Comparison of ENCODE assay signal across 19 mouse cellular contexts in genomic region chr1:153267730-153268129, GRCm38 (mm10).
DNase-seq lines count a peak whose midpoint lies in the region; ATAC-seq and TF ChIP-seq lines count a peak whose summit lies in the region.
"Had no signal": no experiment of that assay in that cellular context is flagged by ENCODE, and none has a peak within 500 bp of the region (broad histone marks: within the 10 kb centered on the region; RNA-seq: fewer than 3 reads in every experiment).

No protein-coding gene starts in this region.

- no peak overlapping the region for H3K9ac ChIP-seq in heart, postnatal 0 days (replicated peaks; ENCODE audit: low read depth, low read length)
- H3K9ac ChIP-seq in liver, embryonic 12.5 days, result no peak overlapping the region
- H3K9ac ChIP-seq in liver, embryonic 11.5 days (ENCODE audit: low read depth, low read length), result no peak overlapping the region
- no peak overlapping the region for H3K9ac ChIP-seq in liver, embryonic 14.5 days (replicated peaks)
- H3K9ac ChIP-seq in stomach, embryonic 14.5 days (replicated peaks; ENCODE audit: low read depth, low read length), result no peak overlapping the region
- H3K9ac ChIP-seq: embryonic facial prominence, embryonic 13.5 days; hindbrain, embryonic 14.5 days; midbrain, embryonic 12.5 days had no signal

- peak overlapping the region; percentile 65 for H3K27ac ChIP-seq in heart, postnatal 0 days (ENCODE audit: low read depth)
- peak overlapping the region; percentile 28 for H3K27ac ChIP-seq in liver, embryonic 12.5 days
- H3K27ac ChIP-seq in liver, embryonic 11.5 days (ENCODE audit: low read depth, low read length), result no peak overlapping the region
- no peak overlapping the region for H3K27ac ChIP-seq in liver, embryonic 14.5 days
- peak overlapping the region; percentile 52; the same call in 1 of the 2 replicates for H3K27ac ChIP-seq in stomach, embryonic 14.5 days (ENCODE audit: low read length)
- H3K27ac ChIP-seq in left cerebral cortex, adult 2 months, result no peak overlapping the region
- H3K27ac ChIP-seq: forebrain, embryonic 10.5 days; hindbrain, embryonic 14.5 days; midbrain, embryonic 12.5 days had no signal

- H3K9me3 ChIP-seq in heart, postnatal 0 days (replicated peaks; ENCODE audit: control insufficient read depth, low read length), result no peaks in the 10 kb centered on the region
- H3K9me3 ChIP-seq in liver, embryonic 12.5 days (replicated peaks), result no peaks in the 10 kb centered on the region
- no peaks in the 10 kb centered on the region for H3K9me3 ChIP-seq in liver, embryonic 11.5 days (ENCODE audit: control insufficient read depth, low read length)
- no peaks in the 10 kb centered on the region for H3K9me3 ChIP-seq in liver, embryonic 14.5 days (ENCODE audit: control insufficient read depth, low read length)
- no peaks in the 10 kb centered on the region for H3K9me3 ChIP-seq in stomach, embryonic 14.5 days (ENCODE audit: control insufficient read depth, low read depth, low read length)
- H3K9me3 ChIP-seq: embryonic facial prominence, embryonic 13.5 days; forebrain, embryonic 10.5 days; midbrain, embryonic 12.5 days had no signal

- no peak for DNase-seq in heart, postnatal 0 days (ENCODE audit: low spot score)
- no peak for DNase-seq in heart, postnatal 14 days
- no peak for DNase-seq in liver, embryonic 11.5 days (ENCODE audit: low spot score)
- DNase-seq in liver, embryonic 14.5 days (ENCODE audit: low read depth in 3 of 3, low spot score in 3 of 3), result no peak
- DNase-seq in left cerebral cortex, adult 2 months (ENCODE audit: extremely low spot score in 1 of 2, low spot score in 2 of 2), result no peak
- DNase-seq: adrenal gland, postnatal 10 days; cerebellum, adult 2 months; kidney, postnatal 25 days; left cerebral cortex, postnatal 4 days; lung, postnatal 4 days; spleen, adult 18-20 months; thymus, postnatal 36 days had no signal

- H3K4me2 ChIP-seq in heart, postnatal 0 days (ENCODE audit: low read depth, low read length), result no peak overlapping the region
- H3K4me2 ChIP-seq in liver, embryonic 12.5 days, result no peak overlapping the region
- H3K4me2 ChIP-seq in liver, embryonic 11.5 days, result no peak overlapping the region
- H3K4me2 ChIP-seq in liver, embryonic 14.5 days (ENCODE audit: low read depth), result no peak overlapping the region
- no peak overlapping the region for H3K4me2 ChIP-seq in stomach, embryonic 14.5 days (replicated peaks; ENCODE audit: low read depth, low read length)
- H3K4me2 ChIP-seq: embryonic facial prominence, embryonic 13.5 days; hindbrain, embryonic 14.5 days; midbrain, embryonic 12.5 days had no signal

- TF ChIP-seq EP300 in heart, postnatal 0 days (IDR thresholded peaks at IDR 0.05; ENCODE audit: low read depth), result no peak
- no peak for TF ChIP-seq EP300 in liver, embryonic 14.5 days (IDR thresholded peaks at IDR 0.05; ENCODE audit: low read depth)

- ATAC-seq in heart, postnatal 0 days (ENCODE audit: insufficient read depth, low read depth), result no peak
- ATAC-seq in liver, embryonic 12.5 days, result peak; percentile 38; the same call in 1 of the 2 replicates
- ATAC-seq in liver, embryonic 11.5 days (replicated peaks; ENCODE audit: low FRiP score), result no peak
- ATAC-seq in liver, embryonic 14.5 days (ENCODE audit: insufficient read depth), result peak; percentile 40; the same call in 1 of the 2 replicates
- ATAC-seq in stomach, embryonic 14.5 days (ENCODE audit: insufficient number of reproducible peaks, insufficient read depth, low FRiP score, low read depth), result 0 out of 2 replicates have a peak, but pooled peaks have one; percentile 20
- ATAC-seq: CD4-positive, CD25-positive, alpha-beta regulatory T cell, adult 4 months had no signal

- H3K27me3 ChIP-seq in heart, postnatal 0 days (ENCODE audit: control insufficient read depth, insufficient read depth, low read length), result no peaks in the 10 kb centered on the region
- H3K27me3 ChIP-seq in liver, embryonic 12.5 days (replicated peaks), result no peaks in the 10 kb centered on the region
- no peaks in the 10 kb centered on the region for H3K27me3 ChIP-seq in liver, embryonic 11.5 days (replicated peaks; ENCODE audit: control insufficient read depth, insufficient read depth, low read length)
- H3K27me3 ChIP-seq in liver, embryonic 14.5 days (ENCODE audit: control insufficient read depth, insufficient read depth, low read length), result no peaks in the 10 kb centered on the region
- no peaks in the 10 kb centered on the region for H3K27me3 ChIP-seq in stomach, embryonic 14.5 days (ENCODE audit: control insufficient read depth, insufficient read depth, low read length)
- H3K27me3 ChIP-seq: embryonic facial prominence, embryonic 13.5 days; midbrain, embryonic 12.5 days had no signal

- H3K36me3 ChIP-seq in heart, postnatal 0 days (replicated peaks; ENCODE audit: control insufficient read depth, insufficient read depth, low read length), result 0 out of 2 replicates have a peak, but pooled peaks cover 4% of the 10 kb centered on the region
- H3K36me3 ChIP-seq in liver, embryonic 12.5 days, result no peaks in the 10 kb centered on the region
- H3K36me3 ChIP-seq in liver, embryonic 11.5 days (ENCODE audit: control insufficient read depth, insufficient read depth, low read length), result no peaks in the 10 kb centered on the region
- no peaks in the 10 kb centered on the region for H3K36me3 ChIP-seq in liver, embryonic 14.5 days (replicated peaks; ENCODE audit: control insufficient read depth, insufficient read depth, low read depth)
- no peaks in the 10 kb centered on the region for H3K36me3 ChIP-seq in stomach, embryonic 14.5 days (ENCODE audit: control insufficient read depth, insufficient read depth, low read length)
- H3K36me3 ChIP-seq: embryonic facial prominence, embryonic 13.5 days; forebrain, embryonic 10.5 days; midbrain, embryonic 12.5 days had no signal

- TF ChIP-seq CTCF in heart, postnatal 0 days (IDR thresholded peaks at IDR 0.05; ENCODE audit: low read depth), result no peak
- TF ChIP-seq CTCF in liver, embryonic 14.5 days (IDR thresholded peaks at IDR 0.05; ENCODE audit: low read depth), result no peak
- TF ChIP-seq CTCF in left cerebral cortex, adult 2 months (IDR thresholded peaks at IDR 0.05), result no peak

- WGBS in heart, postnatal 0 days, result 90% methylated on average over 7 of the region's 7 CpGs
- WGBS in liver, embryonic 12.5 days (ENCODE audit: insufficient replicate concordance), result 77% methylated on average over 7 of the region's 7 CpGs
- WGBS in liver, embryonic 11.5 days, result 83% methylated on average over 7 of the region's 7 CpGs
- WGBS in liver, embryonic 14.5 days (ENCODE audit: insufficient replicate concordance), result 71% methylated on average over 7 of the region's 7 CpGs
- 71% methylated on average over 7 of the region's 7 CpGs for WGBS in stomach, embryonic 14.5 days

- no peak overlapping the region for H3K4me3 ChIP-seq in heart, postnatal 0 days (ENCODE audit: low read depth, low read length)
- H3K4me3 ChIP-seq in liver, embryonic 12.5 days, result no peak overlapping the region
- no peak overlapping the region for H3K4me3 ChIP-seq in liver, embryonic 11.5 days (ENCODE audit: low read depth, low read length)
- H3K4me3 ChIP-seq in liver, embryonic 14.5 days (ENCODE audit: insufficient read depth in 1 of 2, low read depth in 2 of 2, low read length in 2 of 2), result no peak overlapping the region
- H3K4me3 ChIP-seq in stomach, embryonic 14.5 days (ENCODE audit: low read depth, low read length), result no peak overlapping the region
- H3K4me3 ChIP-seq in left cerebral cortex, adult 2 months, result no peak overlapping the region
- H3K4me3 ChIP-seq: embryonic facial prominence, embryonic 13.5 days; forebrain, embryonic 10.5 days; midbrain, embryonic 12.5 days had no signal

- intact Hi-C loops in heart, postnatal 14 days (cut with DNase I), result loop anchor here (5.0 kb wide), 2 partner anchors 65 to 120 kb away; partner anchors contain the start of gene Lamc1
- intact Hi-C loops in left cerebral cortex, adult 2 months (cut with DNase I), result no loop called here

- peaks cover 58% of the 10 kb centered on the region for H3K4me1 ChIP-seq in heart, postnatal 0 days (ENCODE audit: control insufficient read depth, insufficient read depth)
- H3K4me1 ChIP-seq in liver, embryonic 12.5 days, result peaks cover 46% of the 10 kb centered on the region
- H3K4me1 ChIP-seq in liver, embryonic 11.5 days (replicated peaks; ENCODE audit: control insufficient read depth, insufficient read depth, low read length), result peaks cover 27% of the 10 kb centered on the region
- peaks cover 0 to 32% of the 10 kb centered on the region in 2 experiments; a peak in 3 of 4 replicates for H3K4me1 ChIP-seq in liver, embryonic 14.5 days (replicated peaks; ENCODE audit: control insufficient read depth in 2 of 2, insufficient read depth in 2 of 2, low read length in 1 of 2)
- peaks cover 60% of the 10 kb centered on the region for H3K4me1 ChIP-seq in stomach, embryonic 14.5 days (ENCODE audit: control insufficient read depth, insufficient read depth, low read length)

Comparison
In these comparisons a context has a peak if more than half of its experiments do, and no peak if none do; other contexts are left out.
1. ATAC-seq: peak in liver, embryonic 12.5 days (single experiment), liver, embryonic 14.5 days (single experiment) and stomach, embryonic 14.5 days (single experiment); none in heart, postnatal 0 days (single experiment) and liver, embryonic 11.5 days (single experiment).
2. H3K27ac ChIP-seq: peak in heart, postnatal 0 days (single experiment), liver, embryonic 12.5 days (single experiment) and stomach, embryonic 14.5 days (single experiment); none in liver, embryonic 11.5 days (single experiment), liver, embryonic 14.5 days (single experiment) and left cerebral cortex, adult 2 months (single experiment).